Mouse (Mus musculus): ENCODE measurements at regions not wholly inside any gene's neighbourhood (a gene's known extent, or its start where the extent isn't known, plus 50 kb on each side); places are given as distances from the start of the nearest gene placed in this dataset.
"Not testable (repeated sequence)": the region's sequence is repeated elsewhere in the genome, so short reads cannot be mapped to it uniquely, and the experiment has no call there.

DNA sequence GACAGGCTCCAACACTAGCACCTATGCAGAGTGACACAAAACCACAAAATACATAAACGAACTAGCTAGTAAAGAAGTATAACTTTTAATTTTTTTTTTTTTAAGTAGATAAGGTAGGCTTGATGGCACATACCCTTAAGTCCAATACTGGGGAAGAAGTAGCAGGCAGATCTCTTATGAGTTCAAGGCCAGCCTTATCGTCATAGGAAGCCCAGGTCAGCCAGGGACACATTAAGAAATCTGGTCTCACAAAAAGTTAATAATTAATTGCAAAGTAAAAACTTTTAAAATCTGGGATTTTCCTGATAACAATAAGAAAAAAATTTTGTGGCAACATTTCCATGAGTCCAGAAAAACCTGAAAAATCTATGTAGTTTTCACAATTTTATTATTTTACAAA is 92.9 kb downstream of the Sox4 start:
- WGBS = 89% methylated on average over 2 of the region's 2 CpGs
- Histone ChIP-seq H3K36me3 (peaks cover 19% of the 10 kb centered on the region), H3K4me1 (peaks cover 20% of the 10 kb centered on the region; the same call in 1 of the 2 replicates), H3K27me3 (ENCODE audit: low read depth, poor library complexity, severe bottlenecking) (no peaks in the 10 kb centered on the region), H3K9me3 (replicated peaks) (no peaks in the 10 kb centered on the region), H3K27ac (no peak overlapping the region), H3K4me3 (no peak overlapping the region)
- DNase-seq (ENCODE audit: low spot score) = no peak

DNA sequence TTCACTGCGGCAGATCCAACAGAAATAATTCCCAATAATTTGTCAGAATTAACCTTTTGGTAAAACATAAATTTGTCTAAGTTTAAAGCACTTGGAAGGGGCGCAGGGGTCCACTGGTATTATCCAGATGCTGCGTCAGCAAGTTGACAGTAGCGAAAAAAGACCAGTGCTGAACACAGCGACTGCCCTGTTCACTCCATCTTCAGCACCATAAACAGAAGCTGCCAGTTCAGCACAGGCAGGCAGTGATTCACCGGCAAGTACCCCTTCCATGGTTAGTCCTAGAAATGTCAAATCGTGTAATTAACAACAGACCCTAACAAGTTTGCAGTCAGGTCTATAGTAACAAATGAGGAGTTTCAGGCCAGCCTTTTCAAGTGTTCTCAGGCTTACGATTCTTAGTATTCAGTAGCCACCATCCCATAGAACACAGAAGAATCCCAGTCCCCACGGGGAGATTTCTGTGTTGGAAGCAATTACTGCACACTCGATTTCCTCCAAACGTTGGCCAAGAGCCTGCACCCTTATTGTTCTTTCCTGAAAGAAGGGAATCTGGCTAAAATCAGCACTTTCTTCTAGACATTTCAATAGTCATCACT is 93.6 kb downstream of the Sox4 start:
- no peaks in the 10 kb centered on the region for H3K9me3 ChIP-seq (replicated peaks)
- no peaks in the 10 kb centered on the region for H3K27me3 ChIP-seq (ENCODE audit: low read depth, poor library complexity, severe bottlenecking)
- DNase-seq (ENCODE audit: low spot score) = peak; percentile 50
- no peak overlapping the region for H3K4me3 ChIP-seq
- no peak overlapping the region for H3K27ac ChIP-seq
- 44% methylated on average over 11 of the region's 11 CpGs for WGBS
- peaks cover 20% of the 10 kb centered on the region; the same call in 1 of the 2 replicates for H3K4me1 ChIP-seq
- peaks cover 12% of the 10 kb centered on the region for H3K36me3 ChIP-seq

DNA sequence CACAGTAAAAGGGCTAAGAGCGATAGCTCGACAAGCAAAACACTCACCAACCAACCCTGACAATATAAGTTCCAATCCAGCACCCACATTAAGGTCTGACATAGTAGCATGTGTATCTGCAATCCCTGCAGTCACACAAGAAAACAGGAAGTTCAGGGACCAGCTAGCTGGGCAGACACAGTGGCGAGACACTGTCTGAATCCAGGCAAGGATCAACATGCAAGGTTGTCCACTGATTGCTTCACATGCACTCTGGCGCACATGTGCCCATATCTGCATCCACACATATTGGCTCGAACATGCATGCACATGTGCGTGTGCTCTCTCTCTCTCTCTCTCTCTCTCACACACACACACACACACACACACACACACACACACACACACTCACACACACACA is 95.5 kb downstream of the Sox4 start:
- H3K36me3 ChIP-seq = peaks cover 6% of the 10 kb centered on the region; the same call in 1 of the 2 replicates
- no peaks in the 10 kb centered on the region for H3K27me3 ChIP-seq (ENCODE audit: low read depth, poor library complexity, severe bottlenecking)
- peaks cover 20% of the 10 kb centered on the region; the same call in 1 of the 2 replicates for H3K4me1 ChIP-seq
- no peak for DNase-seq (ENCODE audit: low spot score)
- no peak overlapping the region for H3K4me3 ChIP-seq
- H3K27ac ChIP-seq = no peak overlapping the region
- WGBS = 92% methylated on average over 6 of the region's 6 CpGs
- no peaks in the 10 kb centered on the region for H3K9me3 ChIP-seq (replicated peaks)

DNA sequence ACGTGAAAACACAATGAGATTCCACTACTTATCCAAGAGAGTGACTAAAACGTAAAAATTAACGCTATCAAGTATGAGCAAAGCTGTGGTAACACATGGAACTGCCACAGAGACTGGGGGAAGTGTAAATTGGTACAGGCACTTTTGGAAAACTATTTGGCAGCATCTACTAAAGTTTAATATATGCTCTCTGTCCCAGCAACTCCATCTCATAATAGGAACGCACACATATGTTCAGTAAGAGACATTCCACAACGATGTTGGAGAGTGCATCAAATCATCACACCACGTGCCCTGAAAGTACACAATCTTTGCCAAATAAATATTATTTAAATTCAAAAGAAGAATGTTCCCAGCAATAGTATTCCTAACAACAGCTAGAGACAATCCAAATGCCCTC is 96.3 kb downstream of the Sox4 start:
- DNase-seq (ENCODE audit: low spot score) = no peak
- H3K27ac ChIP-seq = no peak overlapping the region
- no peak overlapping the region for H3K4me3 ChIP-seq
- WGBS = 94% methylated on average over 6 of the region's 6 CpGs
- H3K36me3 ChIP-seq = peaks cover 7% of the 10 kb centered on the region; the same call in 1 of the 2 replicates
- no peaks in the 10 kb centered on the region for H3K27me3 ChIP-seq (ENCODE audit: low read depth, poor library complexity, severe bottlenecking)
- peaks cover 20% of the 10 kb centered on the region; the same call in 1 of the 2 replicates for H3K4me1 ChIP-seq
- H3K9me3 ChIP-seq (replicated peaks) = no peaks in the 10 kb centered on the region

DNA sequence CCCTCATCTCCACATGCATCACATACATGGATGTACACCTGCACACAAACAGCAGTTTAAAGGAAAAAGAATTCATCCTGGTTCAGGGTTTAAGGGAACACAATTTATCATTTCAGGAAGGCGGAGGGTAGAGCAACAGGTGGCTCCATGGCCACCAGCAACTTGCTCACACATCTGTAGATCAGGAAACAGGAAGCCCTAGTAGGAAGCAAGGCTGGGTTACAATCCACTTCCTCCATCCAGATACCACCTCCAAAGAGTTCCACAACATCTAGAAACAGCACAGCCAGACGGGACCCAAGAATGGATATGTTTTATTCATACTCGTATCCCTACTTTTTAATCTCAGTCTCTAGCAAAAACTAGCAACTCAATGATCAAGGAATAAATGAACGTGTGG is 97.0 kb downstream of the Sox4 start:
- Histone ChIP-seq H3K4me1 (peaks cover 20% of the 10 kb centered on the region; the same call in 1 of the 2 replicates), H3K27ac (no peak overlapping the region), H3K36me3 (peaks cover 7% of the 10 kb centered on the region; the same call in 1 of the 2 replicates), H3K27me3 (ENCODE audit: low read depth, poor library complexity, severe bottlenecking) (no peaks in the 10 kb centered on the region), H3K9me3 (replicated peaks) (no peaks in the 10 kb centered on the region), H3K4me3 (no peak overlapping the region)
- no peak for DNase-seq (ENCODE audit: low spot score)
- WGBS = 89% methylated on average over 4 of the region's 4 CpGs

DNA sequence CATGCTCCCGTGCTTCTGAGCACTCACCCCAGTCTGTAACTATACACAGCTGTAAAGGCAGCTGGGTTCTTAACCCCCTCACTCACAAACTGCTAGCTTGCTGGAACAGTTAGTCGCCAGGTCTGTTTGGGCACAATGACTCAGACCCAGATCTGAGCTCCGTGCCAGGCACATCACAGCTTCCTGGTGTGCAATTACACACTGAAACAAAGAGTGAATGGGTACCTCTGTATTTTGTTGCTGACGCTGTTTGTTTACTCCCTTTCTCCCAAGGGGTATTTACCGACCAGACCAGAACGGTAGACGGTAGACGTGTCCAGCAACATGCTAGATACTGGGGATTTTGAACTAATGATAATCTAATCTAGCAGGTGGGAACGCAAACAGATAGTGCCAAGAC is 99.3 kb downstream of the Sox4 start:
- H3K36me3 ChIP-seq = peaks cover 7% of the 10 kb centered on the region; the same call in 1 of the 2 replicates

DNA sequence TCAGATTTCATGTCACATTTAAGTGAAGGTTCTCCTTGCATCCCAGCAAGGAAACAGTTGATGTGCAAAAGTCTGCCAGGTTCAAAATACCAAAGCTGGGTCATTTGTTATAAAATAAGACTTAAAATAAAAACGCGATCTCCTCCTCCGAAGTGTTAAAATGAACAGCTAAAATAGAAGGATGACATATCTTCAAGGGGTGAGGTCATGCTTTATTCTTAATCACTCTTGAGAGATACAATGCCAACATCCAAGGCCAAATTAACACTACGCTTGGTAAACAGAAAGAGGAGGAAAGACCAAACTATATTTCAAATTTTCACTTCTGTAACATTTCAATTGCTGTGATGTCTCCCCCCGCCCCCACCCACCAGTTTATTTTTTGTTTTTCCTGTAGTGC is 105.2 kb downstream of the Sox4 start:
- no peaks in the 10 kb centered on the region for H3K9me3 ChIP-seq (replicated peaks)
- no peak for DNase-seq (ENCODE audit: low spot score)
- peaks cover 16% of the 10 kb centered on the region for H3K4me1 ChIP-seq
- H3K4me3 ChIP-seq = no peak overlapping the region
- peaks cover 7% of the 10 kb centered on the region; the same call in 1 of the 2 replicates for H3K36me3 ChIP-seq
- H3K27me3 ChIP-seq (ENCODE audit: low read depth, poor library complexity, severe bottlenecking) = no peaks in the 10 kb centered on the region
- 96% methylated on average over 5 of the region's 5 CpGs for WGBS
- H3K27ac ChIP-seq = no peak overlapping the region

More for the DNA sequence above, 99.3 kb downstream of the Sox4 start:
- no peak overlapping the region for H3K27ac ChIP-seq
- H3K4me1 ChIP-seq = peaks cover 9% of the 10 kb centered on the region; the same call in 1 of the 2 replicates
- H3K27me3 ChIP-seq (ENCODE audit: low read depth, poor library complexity, severe bottlenecking) = no peaks in the 10 kb centered on the region
- 92% methylated on average over 9 of the region's 9 CpGs for WGBS
- no peaks in the 10 kb centered on the region for H3K9me3 ChIP-seq (replicated peaks)
- DNase-seq (ENCODE audit: low spot score) = no peak
- H3K4me3 ChIP-seq = no peak overlapping the region

DNA sequence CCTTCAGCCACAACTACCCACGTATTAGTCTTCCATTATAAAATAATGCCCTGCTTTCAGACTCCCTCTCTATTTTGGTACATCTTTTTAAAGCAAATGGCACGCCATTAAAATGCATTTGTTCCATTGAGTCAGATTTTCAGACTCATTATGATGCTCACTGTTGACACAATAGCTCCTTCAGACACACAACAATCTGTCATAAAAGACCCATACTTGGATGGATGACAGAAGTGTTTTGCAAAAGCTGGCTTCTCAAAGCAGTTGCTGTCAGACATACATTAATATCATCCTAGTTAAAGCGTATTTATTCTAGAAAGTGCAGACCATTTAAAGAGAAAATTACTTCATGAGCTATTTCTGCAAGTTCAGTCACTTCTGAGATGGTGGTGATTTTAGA is 106.0 kb downstream of the Sox4 start:
- no peaks in the 10 kb centered on the region; the same call in 1 of the 2 replicates for H3K36me3 ChIP-seq
- DNase-seq (ENCODE audit: low spot score) = no peak
- H3K27ac ChIP-seq = no peak overlapping the region
- H3K4me3 ChIP-seq = no peak overlapping the region
- peaks cover 16% of the 10 kb centered on the region for H3K4me1 ChIP-seq
- H3K27me3 ChIP-seq (ENCODE audit: low read depth, poor library complexity, severe bottlenecking) = no peaks in the 10 kb centered on the region
- H3K9me3 ChIP-seq (replicated peaks) = no peaks in the 10 kb centered on the region
- WGBS = 82% methylated on average over 3 of the region's 3 CpGs

DNA sequence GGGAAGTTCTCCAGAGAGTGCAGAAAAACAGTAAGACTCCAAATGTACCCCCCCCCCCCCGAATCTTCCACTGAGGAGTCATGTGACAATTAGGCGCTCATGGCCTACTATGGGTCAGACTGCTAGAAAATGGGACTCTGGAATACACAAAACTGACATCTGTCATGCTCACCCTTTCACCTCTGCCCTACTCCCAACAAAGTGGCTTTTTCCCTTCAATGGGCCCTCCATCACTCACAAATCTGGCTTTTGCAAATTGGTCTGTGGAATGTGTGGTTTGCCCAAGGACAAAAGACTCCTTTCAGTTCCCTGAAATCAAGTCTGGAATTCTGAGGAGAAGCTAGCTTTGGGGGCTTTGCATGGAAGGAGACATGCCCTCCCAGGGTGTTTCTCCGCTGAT is 109.0 kb downstream of the Sox4 start:
- no peaks in the 10 kb centered on the region for H3K9me3 ChIP-seq (replicated peaks)
- no peaks in the 10 kb centered on the region for H3K27me3 ChIP-seq (ENCODE audit: low read depth, poor library complexity, severe bottlenecking)
- WGBS = 74% methylated on average over 3 of the region's 3 CpGs
- no peak overlapping the region for H3K4me3 ChIP-seq
- no peaks in the 10 kb centered on the region for H3K36me3 ChIP-seq
- H3K4me1 ChIP-seq = peaks cover 16% of the 10 kb centered on the region
- peak overlapping the region; percentile 48; the same call in 1 of the 2 replicates for H3K27ac ChIP-seq
- no peak for DNase-seq (ENCODE audit: low spot score)

DNA sequence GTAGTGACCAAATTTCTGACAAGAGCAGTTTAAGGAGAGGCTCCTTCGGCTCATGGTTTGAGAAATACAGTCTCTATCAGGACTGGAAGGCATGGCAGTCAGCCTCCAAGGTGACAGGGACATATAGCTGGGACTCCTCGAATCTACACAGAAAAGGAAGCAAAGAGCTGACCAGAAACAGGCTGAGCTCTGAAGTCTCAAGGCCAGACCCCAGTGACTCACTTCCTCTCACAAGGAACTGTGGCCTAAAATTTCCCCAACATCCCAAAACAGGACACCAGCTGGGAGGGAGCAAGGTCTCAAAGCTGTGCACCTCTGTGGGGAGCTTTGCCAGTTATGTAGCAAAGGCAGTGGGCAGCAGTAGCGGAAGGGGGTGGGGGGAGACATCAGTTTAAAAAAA is 110.7 kb downstream of the Sox4 start:
- Histone ChIP-seq H3K4me3 (no peak overlapping the region), H3K27ac (no peak overlapping the region), H3K4me1 (peaks cover 32% of the 10 kb centered on the region), H3K36me3 (no peaks in the 10 kb centered on the region), H3K27me3 (ENCODE audit: low read depth, poor library complexity, severe bottlenecking) (no peaks in the 10 kb centered on the region), H3K9me3 (replicated peaks) (no peaks in the 10 kb centered on the region)
- WGBS = 93% methylated on average over 3 of the region's 3 CpGs
- no peak for DNase-seq (ENCODE audit: low spot score)

DNA sequence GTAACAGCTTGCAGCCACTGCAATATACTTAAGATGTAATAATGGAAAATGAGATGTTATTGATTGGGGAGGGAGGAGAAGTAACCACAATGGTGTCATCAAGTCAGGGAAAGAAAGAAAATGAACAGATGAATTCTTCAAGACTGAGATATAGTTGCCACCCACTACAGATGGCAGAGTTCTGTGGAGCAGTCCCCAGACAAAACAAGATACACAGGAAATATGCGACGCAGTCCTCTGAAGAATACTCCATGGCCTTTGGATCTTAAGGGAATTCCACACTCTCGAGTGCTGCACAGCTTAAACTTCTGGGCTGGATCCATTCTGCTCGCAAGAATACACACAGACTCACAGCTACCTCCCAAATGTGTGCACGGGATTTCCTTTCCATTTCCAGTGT is 113.4 kb downstream of the Sox4 start:
- peaks cover 24% of the 10 kb centered on the region for H3K4me1 ChIP-seq
- no peak overlapping the region for H3K4me3 ChIP-seq
- no peaks in the 10 kb centered on the region for H3K27me3 ChIP-seq (ENCODE audit: low read depth, poor library complexity, severe bottlenecking)
- H3K27ac ChIP-seq = no peak overlapping the region
- 0 out of 2 replicates have a peak, but pooled peaks cover 2% of the 10 kb centered on the region for H3K36me3 ChIP-seq
- H3K9me3 ChIP-seq (replicated peaks) = no peaks in the 10 kb centered on the region
- WGBS = 93% methylated on average over 5 of the region's 5 CpGs
- DNase-seq (ENCODE audit: low spot score) = no peak

DNA sequence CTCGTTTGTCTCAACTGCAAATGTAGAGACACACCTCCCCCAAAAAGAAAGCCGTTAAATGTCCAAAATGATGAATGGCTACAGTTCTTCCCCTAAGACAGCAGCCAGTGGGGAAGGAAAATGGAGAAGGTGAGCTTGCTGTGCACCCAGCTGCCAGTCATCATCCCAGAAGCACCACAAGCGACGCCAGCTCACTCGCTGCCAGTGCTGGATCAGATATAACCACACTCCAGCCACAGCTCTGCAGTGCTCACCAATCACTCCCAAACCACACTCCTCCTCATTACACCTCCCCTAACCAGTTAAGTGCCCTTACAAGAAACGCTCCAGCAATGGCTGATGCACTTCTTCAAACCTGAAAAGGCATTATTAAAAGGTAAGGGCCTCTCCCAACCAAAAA is 114.4 kb downstream of the Sox4 start:
- Histone ChIP-seq H3K4me3 (no peak overlapping the region), H3K9me3 (replicated peaks) (no peaks in the 10 kb centered on the region), H3K4me1 (peaks cover 16% of the 10 kb centered on the region), H3K27me3 (ENCODE audit: low read depth, poor library complexity, severe bottlenecking) (no peaks in the 10 kb centered on the region), H3K27ac (no peak overlapping the region), H3K36me3 (0 out of 2 replicates have a peak, but pooled peaks cover 2% of the 10 kb centered on the region)
- WGBS = 28% methylated on average over 6 of the region's 6 CpGs
- no peak for DNase-seq (ENCODE audit: low spot score)

DNA sequence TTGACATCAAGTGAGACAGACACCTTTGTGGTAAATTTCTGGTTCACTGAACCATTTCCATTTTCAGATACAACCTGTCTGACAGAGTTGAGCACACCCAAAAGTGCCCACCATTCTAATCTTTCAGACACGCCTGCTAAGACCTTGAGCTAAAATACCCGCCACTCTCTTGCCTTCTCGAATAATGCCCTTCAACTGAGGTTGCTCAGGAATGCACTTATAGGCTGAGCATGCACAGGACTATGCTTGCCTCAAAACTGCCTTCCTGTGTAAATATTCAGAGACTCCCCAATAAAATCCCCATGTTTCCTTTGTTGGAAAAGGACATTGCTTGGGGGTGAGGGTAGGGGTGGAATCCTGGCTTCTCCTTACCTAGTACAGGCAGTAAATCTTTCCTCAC is 115.3 kb downstream of the Sox4 start:
- 72% methylated on average over 3 of the region's 3 CpGs for WGBS
- peaks cover 22% of the 10 kb centered on the region for H3K4me1 ChIP-seq
- no peak for DNase-seq (ENCODE audit: low spot score)
- no peak overlapping the region for H3K4me3 ChIP-seq
- no peaks in the 10 kb centered on the region for H3K27me3 ChIP-seq (ENCODE audit: low read depth, poor library complexity, severe bottlenecking)
- H3K36me3 ChIP-seq = 0 out of 2 replicates have a peak, but pooled peaks cover 2% of the 10 kb centered on the region
- peak overlapping the region; percentile 50; the same call in 1 of the 2 replicates for H3K27ac ChIP-seq
- no peaks in the 10 kb centered on the region for H3K9me3 ChIP-seq (replicated peaks)

DNA sequence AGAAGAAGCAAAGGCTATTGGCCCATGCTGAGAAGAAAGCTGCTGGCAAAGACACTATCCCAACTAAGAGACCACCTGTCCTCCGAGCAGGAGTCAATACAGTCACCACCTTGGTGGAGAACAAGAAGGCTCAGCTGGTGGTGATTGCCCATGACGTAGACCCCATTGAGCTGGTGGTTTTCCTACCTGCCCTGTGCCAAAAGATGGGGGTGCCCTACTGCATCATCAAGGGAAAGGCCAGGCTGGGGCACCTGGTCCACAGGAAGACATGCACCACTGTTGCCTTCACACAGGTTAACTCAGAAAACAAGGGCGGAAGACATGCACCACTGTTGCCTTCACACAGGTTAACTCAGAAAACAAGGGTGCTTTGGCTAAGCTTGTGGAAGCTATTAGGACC is 116.3 kb downstream of the Sox4 start:
- not testable (repeated sequence) for H3K36me3 ChIP-seq; H3K4me3 ChIP-seq; H3K27me3 ChIP-seq (ENCODE audit: low read depth, poor library complexity, severe bottlenecking); H3K27ac ChIP-seq; DNase-seq (ENCODE audit: low spot score); H3K9me3 ChIP-seq (replicated peaks)
- H3K4me1 ChIP-seq = peaks cover 26% of the 10 kb centered on the region
- 94% methylated on average over 3 of the region's 3 CpGs for WGBS

Data from limb, embryonic 10.5 days (tissue).